ENCODE assay signal across 8 mouse cellular contexts in genomic region chr13:100775252-100776055, GRCm38 (mm10). TPM values are rescaled to one million over a fixed set of nuclear protein-coding genes. Genes with fewer than 3 reads are reported as not detected.
DNase-seq lines count a peak whose midpoint lies in the region; ATAC-seq and TF ChIP-seq lines count a peak whose summit lies in the region.

Gene Cenph, minus strand, starts transcription at chr13:100775899.

- H3K4me2 ChIP-seq in forebrain, embryonic 11.5 days (ENCODE audit: low read depth, low read length, severe bottlenecking) = peak within 1 kb of the TSS; percentile 75
- H3K4me2 ChIP-seq in heart, postnatal 0 days (ENCODE audit: low read depth, low read length) = peak within 1 kb of the TSS; percentile 85
- H3K4me2 ChIP-seq in liver, embryonic 16.5 days (ENCODE audit: low read depth, low read length) = peak within 1 kb of the TSS; percentile 92
- peak within 1 kb of the TSS; percentile 98 for H3K4me2 ChIP-seq in neural tube, embryonic 13.5 days

- no peak for TF ChIP-seq EP300 in heart, postnatal 0 days (IDR thresholded peaks at IDR 0.05; ENCODE audit: low read depth)

- peak; percentile 93 for ATAC-seq in forebrain, embryonic 11.5 days (replicated peaks; ENCODE audit: low FRiP score)
- ATAC-seq in heart, postnatal 0 days (ENCODE audit: insufficient read depth, low read depth) = peak; percentile 93
- peak; percentile 82 for ATAC-seq in liver, embryonic 16.5 days (ENCODE audit: low read depth)
- peak; percentile 97 for ATAC-seq in neural tube, embryonic 13.5 days (ENCODE audit: low read depth)

- peak within 1 kb of the TSS; percentile 80 for H3K4me3 ChIP-seq in forebrain, embryonic 11.5 days (ENCODE audit: low read depth, low read length)
- H3K4me3 ChIP-seq in heart, postnatal 0 days (ENCODE audit: low read depth, low read length) = peak within 1 kb of the TSS; percentile 64
- H3K4me3 ChIP-seq in liver, embryonic 16.5 days (ENCODE audit: low read depth, low read length) = peak within 1 kb of the TSS; percentile 78
- peak within 1 kb of the TSS; percentile 75 for H3K4me3 ChIP-seq in neural tube, embryonic 13.5 days
- peak within 1 kb of the TSS; percentile 95 for H3K4me3 ChIP-seq in testis, adult 2 months (ENCODE audit: control insufficient read depth, low read depth, low read length)

- no peaks in the 10 kb centered on the region for H3K27me3 ChIP-seq in forebrain, embryonic 11.5 days (ENCODE audit: control insufficient read depth, insufficient read depth, low read length)
- H3K27me3 ChIP-seq in heart, postnatal 0 days (ENCODE audit: control insufficient read depth, insufficient read depth, low read length) = no peaks in the 10 kb centered on the region
- no peaks in the 10 kb centered on the region for H3K27me3 ChIP-seq in liver, embryonic 16.5 days (ENCODE audit: control insufficient read depth, insufficient read depth, low read depth, low read length)
- no peaks in the 10 kb centered on the region for H3K27me3 ChIP-seq in neural tube, embryonic 13.5 days
- no peaks in the 10 kb centered on the region for H3K27me3 ChIP-seq in testis, adult 2 months (ENCODE audit: control insufficient read depth, insufficient read depth, low read length)

- DNase-seq in CD8-positive naive resting alpha-beta T cell, adult 2 months (ENCODE audit: low read depth in 2 of 2, low spot score in 2 of 2) = peak; percentile 68 to 75
- DNase-seq in c-Kit-positive CD71-negative TER-119-negative erythroid progenitor cells, embryonic 14.5 days (ENCODE audit: low read depth) = peak; percentile 92
- DNase-seq in forebrain, embryonic 11.5 days (ENCODE audit: low spot score) = peak; percentile 90
- peak; percentile 85 for DNase-seq in heart, postnatal 0 days (ENCODE audit: low spot score)
- peak; percentile 89 to 93 for DNase-seq in kidney, postnatal 4 days

- H3K9ac ChIP-seq in forebrain, embryonic 11.5 days (ENCODE audit: low read length) = peak within 1 kb of the TSS; percentile 72
- peak within 1 kb of the TSS; percentile 29; the same call in 1 of the 2 replicates for H3K9ac ChIP-seq in heart, postnatal 0 days (replicated peaks; ENCODE audit: low read depth, low read length)
- peak within 1 kb of the TSS; percentile 79 for H3K9ac ChIP-seq in liver, embryonic 16.5 days (ENCODE audit: low read depth, low read length)
- H3K9ac ChIP-seq in neural tube, embryonic 13.5 days = peak within 1 kb of the TSS; percentile 76

- peaks cover 5% of the 10 kb centered on the region for H3K36me3 ChIP-seq in forebrain, embryonic 11.5 days (ENCODE audit: control insufficient read depth, insufficient read depth, low read length)
- peaks cover 11% of the 10 kb centered on the region; the same call in 1 of the 2 replicates for H3K36me3 ChIP-seq in heart, postnatal 0 days (replicated peaks; ENCODE audit: control insufficient read depth, insufficient read depth, low read length)
- H3K36me3 ChIP-seq in liver, embryonic 16.5 days (ENCODE audit: control insufficient read depth, insufficient read depth) = peaks cover 25% of the 10 kb centered on the region
- peaks cover 5% of the 10 kb centered on the region; the same call in 1 of the 2 replicates for H3K36me3 ChIP-seq in neural tube, embryonic 13.5 days
- H3K36me3 ChIP-seq in testis, adult 2 months (ENCODE audit: control insufficient read depth, insufficient read depth, low read length) = no peaks in the 10 kb centered on the region

- no peak for TF ChIP-seq CTCF in heart, postnatal 0 days (IDR thresholded peaks at IDR 0.05; ENCODE audit: low read depth)
- no peak for TF ChIP-seq CTCF in testis, adult 2 months (IDR thresholded peaks at IDR 0.05; ENCODE audit: control insufficient read depth, insufficient read depth, insufficient replicate concordance, low read depth, low read length)

- 0 out of 2 replicates have a peak, but pooled peaks cover 2% of the 10 kb centered on the region for H3K4me1 ChIP-seq in forebrain, embryonic 11.5 days (replicated peaks; ENCODE audit: control insufficient read depth, insufficient read depth, low read length)
- H3K4me1 ChIP-seq in heart, postnatal 0 days (ENCODE audit: control insufficient read depth, insufficient read depth) = peaks cover 4% of the 10 kb centered on the region; the same call in 1 of the 2 replicates
- peaks cover 46% of the 10 kb centered on the region for H3K4me1 ChIP-seq in liver, embryonic 16.5 days (ENCODE audit: control insufficient read depth, low read depth, low read length)
- H3K4me1 ChIP-seq in neural tube, embryonic 13.5 days (replicated peaks) = peaks cover 16% of the 10 kb centered on the region
- H3K4me1 ChIP-seq in testis, adult 2 months (ENCODE audit: control insufficient read depth, insufficient read depth, low read length) = peaks cover 6% of the 10 kb centered on the region

- WGBS in forebrain, embryonic 11.5 days = under 1% methylated on average over 46 of the region's 46 CpGs
- WGBS in heart, postnatal 0 days = 1% methylated on average over 46 of the region's 46 CpGs
- under 1% methylated on average over 46 of the region's 46 CpGs for WGBS in liver, embryonic 16.5 days (ENCODE audit: insufficient replicate concordance)
- under 1% methylated on average over 46 of the region's 46 CpGs for WGBS in neural tube, embryonic 13.5 days

- H3K9me3 ChIP-seq in forebrain, embryonic 11.5 days (ENCODE audit: control insufficient read depth, low read length) = no peaks in the 10 kb centered on the region
- H3K9me3 ChIP-seq in heart, postnatal 0 days (replicated peaks; ENCODE audit: control insufficient read depth, low read length) = no peaks in the 10 kb centered on the region
- H3K9me3 ChIP-seq in liver, embryonic 16.5 days (replicated peaks; ENCODE audit: control insufficient read depth, low read length) = no peaks in the 10 kb centered on the region
- no peaks in the 10 kb centered on the region for H3K9me3 ChIP-seq in neural tube, embryonic 13.5 days

- TF ChIP-seq POLR2A in testis, adult 2 months (IDR thresholded peaks at IDR 0.05; ENCODE audit: control insufficient read depth, low read depth, low read length) = peak; percentile 62

- 0 out of 2 replicates have a peak within 1 kb of the TSS, but pooled peaks have one; percentile 3 for H3K27ac ChIP-seq in forebrain, embryonic 11.5 days (ENCODE audit: low read depth, low read length)
- H3K27ac ChIP-seq in heart, postnatal 0 days (ENCODE audit: low read depth) = no peak within 1 kb of the TSS
- peak within 1 kb of the TSS; percentile 88 for H3K27ac ChIP-seq in liver, embryonic 16.5 days (ENCODE audit: low read length)
- peak within 1 kb of the TSS; percentile 67 for H3K27ac ChIP-seq in neural tube, embryonic 13.5 days (replicated peaks)
- peak within 1 kb of the TSS; percentile 73 for H3K27ac ChIP-seq in testis, adult 2 months (ENCODE audit: control insufficient read depth, insufficient read depth, low read depth, low read length)

RNA-seq across cellular contexts. Expression of gene Cenph, which starts in this region (rescaled TPM):
- polyA plus RNA-seq in forebrain, embryonic 11.5 days (2014; fragmentation: Nextera tagmentation; extraction: Ambion mirVana) = 61.5 and 65.1 TPM in 2 replicates
- total RNA-seq in heart, postnatal 0 days (2014; rRNA removed; ENCODE audit: low replicate concordance) = 2.2 TPM in 1 of 2 replicates, not detected in the other
- polyA plus RNA-seq in heart, postnatal 0 days (2015; fragmentation: Nextera tagmentation; extraction: Ambion mirVana) = 5.6 and 7.3 TPM in 2 replicates
- polyA plus RNA-seq in liver, embryonic 16.5 days (2015; fragmentation: Nextera tagmentation; extraction: Ambion mirVana) = 24.0 and 24.2 TPM in 2 replicates
- 10.1 and 10.9 TPM in 2 replicates for polyA plus RNA-seq in neural tube, embryonic 13.5 days (2015; fragmentation: Nextera tagmentation; extraction: Ambion mirVana)
- polyA plus RNA-seq in testis, adult 2 months (2012; rRNA removed) = 3.2 and 3.9 TPM in 2 replicates

Comparison
In these comparisons a context has a peak if more than half of its experiments do, and no peak if none do; other contexts are left out.
1. H3K9ac ChIP-seq: peak in every context shown above with its lines; median percentile 79 in liver, embryonic 16.5 days; 76 in neural tube, embryonic 13.5 days; 72 in forebrain, embryonic 11.5 days; 29 in heart, postnatal 0 days.